Mouse (Mus musculus) adrenal gland, postnatal 10 days (tissue): Measurements from ENCODE around the gene Tmem60. TPM values are rescaled to one million over a fixed set of nuclear protein-coding genes. Genes with fewer than 3 reads are reported as not detected.

Experiments used
- DNase-seq: peaks from one replicate; pipeline ENCODE4 v3.0.0; 2021; ENCODE audit warnings: mixed read lengths
- total RNA-seq, 2 experiments: library from RNA; stranded (reverse); gene quantifications; 2 replicates each; pipeline ENCODE4 v1.2.3; 2021

The Tmem60 gene
- total RNA-seq, 2 experiments from 2014 or later = 22.5 to 28.2 TPM

- DNase-seq = no peak
Measured at GRCm38 (mm10) chr5:20906191-20906590, 24.2 kb downstream of the Tmem60 start.

- no peak for DNase-seq
Measured at GRCm38 (mm10) chr5:20911741-20912140, 29.8 kb downstream of the Tmem60 start.

GRCm38 (mm10) chr5:20913372-20914275 lies 31.6 kb downstream of the Tmem60 start:
- DNase-seq = peak; percentile 82

GRCm38 (mm10) chr5:20918967-20919366 lies 37.0 kb downstream of the Tmem60 start:
- no peak for DNase-seq

GRCm38 (mm10) chr5:20919566-20919965 lies 37.6 kb downstream of the Tmem60 start:
- DNase-seq = no peak

GRCm38 (mm10) chr5:20924608-20925007 lies 42.6 kb downstream of the Tmem60 start:
- DNase-seq = no peak

GRCm38 (mm10) chr5:20925451-20925850 lies 43.5 kb downstream of the Tmem60 start:
- no peak for DNase-seq

- DNase-seq = no peak
Measured at GRCm38 (mm10) chr5:20929669-20930151, 47.7 kb downstream of the Tmem60 start.

- no peak for DNase-seq
Measured at GRCm38 (mm10) chr5:20930430-20930829, 48.4 kb downstream of the Tmem60 start.

- DNase-seq = no peak
Measured at GRCm38 (mm10) chr5:20931300-20931699, 49.3 kb downstream of the Tmem60 start.

GRCm38 (mm10) chr5:20932585-20932984 lies 50.6 kb downstream of the Tmem60 start:
- no peak for DNase-seq

- DNase-seq = no peak
Measured at GRCm38 (mm10) chr5:20935934-20936333, 53.9 kb downstream of the Tmem60 start.

Other genes starting within 250 kb of the Tmem60 start
- 10 to 100 TPM; 11.7 to 17.2 TPM for gene Phtf2, start 67 bp upstream of the Tmem60 start, total RNA-seq
- gene Rsbn1l, start 74.2 kb downstream of the Tmem60 start, total RNA-seq = 10 to 100 TPM; 11.2 to 15.7 TPM
- gene Ptpn12, start 173.7 kb downstream of the Tmem60 start, total RNA-seq = 10 to 100 TPM; 44.9 to 53.5 TPM